Mouse (Mus musculus): Measurements from ENCODE around the gene Iqck. TPM values are rescaled to one million over a fixed set of nuclear protein-coding genes. Genes with fewer than 3 reads are reported as not detected.

The Iqck gene
- total and polyA plus RNA-seq, 2 experiments from 2014 or later: 3.5 to 5.9 TPM

- no peak for TF ChIP-seq CTCF (IDR thresholded peaks at IDR 0.05)
- Histone ChIP-seq H3K4me1 (ENCODE audit: insufficient read depth, low read length) (peaks cover 14% of the 10 kb centered on the region; the same call in 1 of the 2 replicates), H3K4me2 (ENCODE audit: low read depth, low read length, poor library complexity, severe bottlenecking) (peak overlapping the region; percentile 94), H3K27me3 (ENCODE audit: insufficient read depth, low read length) (no peaks in the 10 kb centered on the region), H3K9ac (replicated peaks; ENCODE audit: low read length, poor library complexity, severe bottlenecking) (no peak overlapping the region), H3K9me3 (ENCODE audit: low read length) (no peaks in the 10 kb centered on the region), H3K27ac (ENCODE audit: low read depth, low read length) (peak overlapping the region; percentile 27; the same call in 1 of the 2 replicates), H3K4me3 (ENCODE audit: low read depth, low read length) (no peak overlapping the region), H3K36me3 (ENCODE audit: insufficient read depth, low read length) (no peaks in the 10 kb centered on the region)
- WGBS: 24% methylated on average over 6 of the region's 6 CpGs
- no peak for DNase-seq (ENCODE audit: low spot score)
- ATAC-seq (ENCODE audit: low FRiP score): no peak
Measured at GRCm38 (mm10) chr7:118992080-118992560, 136.6 kb downstream of the Iqck start.

GRCm38 (mm10) chr7:118992623-118993405, 137.3 kb downstream of the Iqck start:
- Histone ChIP-seq H3K9ac (replicated peaks; ENCODE audit: low read length, poor library complexity, severe bottlenecking) (no peak overlapping the region), H3K4me2 (ENCODE audit: low read depth, low read length, poor library complexity, severe bottlenecking) (peak overlapping the region; percentile 94), H3K27me3 (ENCODE audit: insufficient read depth, low read length) (no peaks in the 10 kb centered on the region), H3K27ac (ENCODE audit: low read depth, low read length) (peak overlapping the region; percentile 27), H3K4me1 (ENCODE audit: insufficient read depth, low read length) (peaks cover 14% of the 10 kb centered on the region; the same call in 1 of the 2 replicates), H3K4me3 (ENCODE audit: low read depth, low read length) (peak overlapping the region; percentile 58; the same call in 1 of the 2 replicates), H3K9me3 (ENCODE audit: low read length) (no peaks in the 10 kb centered on the region), H3K36me3 (ENCODE audit: insufficient read depth, low read length) (no peaks in the 10 kb centered on the region)
- WGBS: 18% methylated on average over 13 of the region's 13 CpGs
- TF ChIP-seq CTCF (IDR thresholded peaks at IDR 0.05): no peak
- ATAC-seq (ENCODE audit: low FRiP score) (no peak), DNase-seq (ENCODE audit: low spot score) (peak; percentile 54)

GRCm38 (mm10) chr7:118993597-118994230, 138.2 kb downstream of the Iqck start:
- TF ChIP-seq CTCF (IDR thresholded peaks at IDR 0.05): no peak
- Histone ChIP-seq H3K4me3 (ENCODE audit: low read depth, low read length) (peak overlapping the region; percentile 58), H3K9ac (replicated peaks; ENCODE audit: low read length, poor library complexity, severe bottlenecking) (peak overlapping the region; percentile 64), H3K27ac (ENCODE audit: low read depth, low read length) (peak overlapping the region; percentile 20), H3K27me3 (ENCODE audit: insufficient read depth, low read length) (no peaks in the 10 kb centered on the region), H3K36me3 (ENCODE audit: insufficient read depth, low read length) (no peaks in the 10 kb centered on the region), H3K9me3 (ENCODE audit: low read length) (no peaks in the 10 kb centered on the region), H3K4me1 (ENCODE audit: insufficient read depth, low read length) (peaks cover 14% of the 10 kb centered on the region; the same call in 1 of the 2 replicates), H3K4me2 (ENCODE audit: low read depth, low read length, poor library complexity, severe bottlenecking) (peak overlapping the region; percentile 94)
- 3% methylated on average over 26 of the region's 26 CpGs for WGBS
- ATAC-seq (ENCODE audit: low FRiP score) (no peak), DNase-seq (ENCODE audit: low spot score) (peak; percentile 46)

GRCm38 (mm10) chr7:118994231-118994842, 138.8 kb downstream of the Iqck start:
- no peak for DNase-seq (ENCODE audit: low spot score)

GRCm38 (mm10) chr7:118995007-118995406, 139.5 kb downstream of the Iqck start, which contains the start of gene Gprc5b:
Gene Gprc5b (minus strand): TSS chr7:118995211.
- peak within 1 kb of the TSS; percentile 58 for H3K4me3 ChIP-seq (ENCODE audit: low read depth, low read length)
- no peaks in the 10 kb centered on the region for H3K36me3 ChIP-seq (ENCODE audit: insufficient read depth, low read length)
- H3K4me2 ChIP-seq (ENCODE audit: low read depth, low read length, poor library complexity, severe bottlenecking): peak within 1 kb of the TSS; percentile 94
- H3K27ac ChIP-seq (ENCODE audit: low read depth, low read length): peak within 1 kb of the TSS; percentile 3; the same call in 1 of the 2 replicates
- H3K9ac ChIP-seq (replicated peaks; ENCODE audit: low read length, poor library complexity, severe bottlenecking): peak within 1 kb of the TSS; percentile 64
- ATAC-seq (ENCODE audit: low FRiP score): peak; percentile 81
- TF ChIP-seq CTCF (IDR thresholded peaks at IDR 0.05): no peak; the same call in 1 of the 2 replicates
- H3K9me3 ChIP-seq (ENCODE audit: low read length): no peaks in the 10 kb centered on the region
- DNase-seq (ENCODE audit: low spot score): peak; percentile 86
- WGBS: 1% methylated on average over 29 of the region's 44 CpGs
- peaks cover 14% of the 10 kb centered on the region; the same call in 1 of the 2 replicates for H3K4me1 ChIP-seq (ENCODE audit: insufficient read depth, low read length)
- no peaks in the 10 kb centered on the region for H3K27me3 ChIP-seq (ENCODE audit: insufficient read depth, low read length)

More at GRCm38 (mm10) chr7:118994231-118994842, 138.8 kb downstream of the Iqck start:
- no peaks in the 10 kb centered on the region for H3K27me3 ChIP-seq (ENCODE audit: insufficient read depth, low read length)
- no peaks in the 10 kb centered on the region for H3K9me3 ChIP-seq (ENCODE audit: low read length)
- H3K36me3 ChIP-seq (ENCODE audit: insufficient read depth, low read length): no peaks in the 10 kb centered on the region
- peak overlapping the region; percentile 3; the same call in 1 of the 2 replicates for H3K27ac ChIP-seq (ENCODE audit: low read depth, low read length)
- peak overlapping the region; percentile 58 for H3K4me3 ChIP-seq (ENCODE audit: low read depth, low read length)
- H3K4me2 ChIP-seq (ENCODE audit: low read depth, low read length, poor library complexity, severe bottlenecking): peak overlapping the region; percentile 94
- ATAC-seq (ENCODE audit: low FRiP score): peak; percentile 8
- 1% methylated on average over 21 of the region's 21 CpGs for WGBS
- peak overlapping the region; percentile 64 for H3K9ac ChIP-seq (replicated peaks; ENCODE audit: low read length, poor library complexity, severe bottlenecking)
- H3K4me1 ChIP-seq (ENCODE audit: insufficient read depth, low read length): peaks cover 14% of the 10 kb centered on the region; the same call in 1 of the 2 replicates
- TF ChIP-seq CTCF (IDR thresholded peaks at IDR 0.05): no peak
